Mouse (Mus musculus) left cerebral cortex, adult 2 months (tissue): ENCODE measurements around the gene Trem3. TPM values are rescaled to one million over a fixed set of nuclear protein-coding genes. Genes with fewer than 3 reads are reported as not detected.

Experiments used
- DNase-seq, 2 experiments: peaks; one replicate each; pipeline ENCODE4 v3.0.0; 2021 to 2022; ENCODE audit warnings: low spot score in 2 of 2, mixed read lengths in 1 of 2; ENCODE audit errors: extremely low spot score in 1 of 2
- H3K27ac ChIP-seq: fragments of 200-600 bp; 2 replicates; pipeline ENCODE4 v1.8.1; 2022
- H3K4me3 ChIP-seq: fragments of 200-600 bp; 2 replicates; pipeline ENCODE4 v1.8.1; 2022
- CTCF ChIP-seq: fragments of 200-600 bp; IDR thresholded peaks from 2 replicates; pipeline ENCODE4 v1.8.1; 2022; ENCODE audit warnings: antibody characterized with exemption, mild to moderate bottlenecking, moderate library complexity
- intact Hi-C: fragments of 180-260 bp; cut with DNase I; formaldehyde crosslinking; loops from one replicate; pipeline ENCODE4 v1.15.1; 2025
- total RNA-seq, 2 experiments: library from RNA; stranded (reverse); gene quantifications; 2 replicates each; pipeline ENCODE4 v1.2.3; 2021

Trem3 gene
- total RNA-seq, 2 experiments from 2014 or later: 0.36 to 0.72 TPM

GRCm38 (mm10) chr17:48249501-48249900 is 1.9 kb downstream of the Trem3 start:
- intact Hi-C loops: no loop called here
- no peak for DNase-seq
- Histone ChIP-seq H3K27ac (peak overlapping the region; percentile 48), H3K4me3 (no peak overlapping the region)
- no peak for TF ChIP-seq CTCF

- no peak for TF ChIP-seq CTCF
- no peak overlapping the region for H3K27ac ChIP-seq
- intact Hi-C loops: no loop called here
- no peak for DNase-seq
- no peak overlapping the region for H3K4me3 ChIP-seq
These were observed 3.1 kb downstream of the Trem3 start for GRCm38 (mm10) chr17:48250631-48251030.

GRCm38 (mm10) chr17:48256575-48256974 is 9.0 kb downstream of the Trem3 start:
- no peak for TF ChIP-seq CTCF
- Histone ChIP-seq H3K27ac (no peak overlapping the region), H3K4me3 (no peak overlapping the region)
- no peak for DNase-seq
- intact Hi-C loops: no loop called here

- no peak overlapping the region for H3K4me3 ChIP-seq
- no peak for DNase-seq
- intact Hi-C loops: no loop called here
- H3K27ac ChIP-seq: no peak overlapping the region
- TF ChIP-seq CTCF: no peak
These were observed 14.3 kb downstream of the Trem3 start for GRCm38 (mm10) chr17:48261868-48262267.

GRCm38 (mm10) chr17:48263741-48264362 is 16.3 kb downstream of the Trem3 start, which contains the start of gene Treml4:
Gene Treml4, plus strand, starts transcription at chr17:48264295.
- no peak within 1 kb of the TSS for H3K27ac ChIP-seq
- DNase-seq: no peak
- intact Hi-C loops: no loop called here
- no peak for TF ChIP-seq CTCF
- no peak within 1 kb of the TSS for H3K4me3 ChIP-seq

- intact Hi-C loops: no loop called here
- no peak overlapping the region for H3K27ac ChIP-seq
- H3K4me3 ChIP-seq: no peak overlapping the region
- no peak for TF ChIP-seq CTCF
- no peak for DNase-seq
These were observed 17.1 kb downstream of the Trem3 start for GRCm38 (mm10) chr17:48264662-48265061.

GRCm38 (mm10) chr17:48266138-48266537 is 18.6 kb downstream of the Trem3 start:
- H3K4me3 ChIP-seq: no peak overlapping the region
- no peak overlapping the region for H3K27ac ChIP-seq
- intact Hi-C loops: no loop called here
- no peak for TF ChIP-seq CTCF
- no peak for DNase-seq

GRCm38 (mm10) chr17:48266610-48267304 is 19.2 kb downstream of the Trem3 start:
- TF ChIP-seq CTCF: no peak
- Histone ChIP-seq H3K4me3 (no peak overlapping the region), H3K27ac (no peak overlapping the region)
- intact Hi-C loops: no loop called here
- DNase-seq: no peak

- no peak for TF ChIP-seq CTCF
- no peak overlapping the region for H3K27ac ChIP-seq
- intact Hi-C loops: no loop called here
- no peak for DNase-seq
- H3K4me3 ChIP-seq: no peak overlapping the region
These were observed 20.0 kb downstream of the Trem3 start for GRCm38 (mm10) chr17:48267591-48267990.

- intact Hi-C loops: no loop called here
- no peak for DNase-seq
- H3K27ac ChIP-seq: no peak overlapping the region
- no peak for TF ChIP-seq CTCF
- no peak overlapping the region for H3K4me3 ChIP-seq
These were observed 20.7 kb downstream of the Trem3 start for GRCm38 (mm10) chr17:48268276-48268675.

GRCm38 (mm10) chr17:48269833-48270232 is 22.3 kb downstream of the Trem3 start:
- TF ChIP-seq CTCF: no peak
- no peak overlapping the region for H3K27ac ChIP-seq
- no peak for DNase-seq
- intact Hi-C loops: no loop called here
- H3K4me3 ChIP-seq: no peak overlapping the region

GRCm38 (mm10) chr17:48272158-48272557 is 24.6 kb downstream of the Trem3 start:
- intact Hi-C loops: no loop called here
- no peak overlapping the region for H3K27ac ChIP-seq
- no peak for TF ChIP-seq CTCF
- no peak overlapping the region for H3K4me3 ChIP-seq
- no peak for DNase-seq

GRCm38 (mm10) chr17:48272598-48272997 is 25.0 kb downstream of the Trem3 start:
- Histone ChIP-seq H3K27ac (no peak overlapping the region), H3K4me3 (no peak overlapping the region)
- no peak for DNase-seq
- intact Hi-C loops: no loop called here
- no peak for TF ChIP-seq CTCF
